Mouse (Mus musculus): ENCODE data around the gene Ipo13. TPM values are rescaled to one million over a fixed set of nuclear protein-coding genes. Genes with fewer than 3 reads are reported as not detected.

Ipo13 gene
- total and polyA plus RNA-seq, 3 experiments: 7.4 to 46.5 (median 22.0) TPM

DNA sequence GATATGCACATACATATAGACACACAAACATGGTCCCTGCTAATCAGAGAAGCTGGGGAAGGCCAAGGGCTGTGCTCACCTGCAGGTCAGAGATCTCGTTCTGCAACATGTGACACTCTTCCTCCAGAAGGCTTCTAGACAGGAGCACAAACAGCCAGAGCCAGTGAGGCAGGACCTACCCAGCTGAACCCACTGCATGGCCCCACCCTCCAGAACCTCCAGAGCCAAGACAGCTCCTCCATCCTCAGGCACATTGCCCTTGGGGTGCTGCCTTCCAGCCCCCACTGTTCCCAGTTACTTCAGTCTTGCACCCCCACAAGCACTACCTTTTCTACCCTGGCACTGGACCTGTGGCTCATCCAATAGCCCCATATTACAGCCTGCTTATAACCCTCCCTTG, 44.4 kb downstream of the Ipo13 start (continued):
- TF ChIP-seq NRF1 (IDR thresholded peaks at IDR 0.05; ENCODE audit: low read depth, low read length): no peak
- no peak for TF ChIP-seq BHLHE40 (IDR thresholded peaks at IDR 0.05; ENCODE audit: low read depth, low read length)

DNA sequence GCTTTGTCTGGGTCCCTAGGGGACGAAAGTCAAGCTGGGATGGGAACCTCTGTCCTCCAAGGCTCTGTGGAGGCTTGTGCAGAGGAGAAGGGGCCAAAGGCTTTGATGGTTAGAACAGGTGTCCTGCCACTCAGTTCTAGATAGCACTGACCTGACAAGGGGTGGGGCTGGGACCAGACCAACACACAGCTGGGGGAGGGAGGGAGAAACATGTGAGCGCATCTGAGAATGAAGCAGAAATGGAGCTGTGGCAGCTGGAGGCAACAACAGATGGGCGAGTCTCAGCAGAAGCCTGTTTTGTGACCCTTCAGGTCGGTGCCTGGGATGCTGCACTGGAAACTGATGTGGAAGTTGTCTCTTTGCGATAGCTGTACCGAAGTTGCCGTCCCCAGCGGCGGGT, 45.5 kb downstream of the Ipo13 start:
- dilution Hi-C loops (cut with MboI; ENCODE audit: extremely low pct_ligation_motif_present, extremely low pct_unique_long_range_greater_than_20kb, low sequenced_read_pairs) (no loop called here), in situ Hi-C loops (cut with MboI; ENCODE audit: low pct_ligation_motif_present, low pct_unique_long_range_greater_than_20kb, low sequenced_read_pairs) (no loop called here)
- Histone ChIP-seq H3K79me2 (replicated peaks; ENCODE audit: control insufficient read depth, extremely low read depth, insufficient read depth, poor library complexity, severe bottlenecking) (no peaks in the 10 kb centered on the region), H3K4me1 (ENCODE audit: control insufficient read depth in 1 of 2, insufficient read depth in 2 of 2) (0 out of 4 replicates have a peak, but pooled peaks cover 0 to 4% of the 10 kb centered on the region in 2 experiments), H3K36me3 (replicated peaks in 1 of 2; ENCODE audit: control insufficient read depth in 1 of 2, insufficient read depth in 1 of 2, low read length in 1 of 2) (peaks cover 36 to 91% of the 10 kb centered on the region in 2 experiments), H3K4me2 (ENCODE audit: insufficient read depth, low read depth, poor library complexity, severe bottlenecking) (no peak overlapping the region), H3K27me3 (replicated peaks) (no peaks in the 10 kb centered on the region), H3K9me3 (replicated peaks; ENCODE audit: low read length) (no peaks in the 10 kb centered on the region), H3K4me3 (replicated peaks in 1 of 3; ENCODE audit: low read depth in 2 of 3, low read length in 2 of 3, poor library complexity in 1 of 3) (no peak overlapping the region), H3K27ac (ENCODE audit: insufficient read depth, low read depth) (no peak overlapping the region), H3K9ac (ENCODE audit: insufficient read depth, low read depth) (no peak overlapping the region)
- TF ChIP-seq POLR2AphosphoS2 (IDR thresholded peaks at IDR 0.05; ENCODE audit: low read depth, low read length) (no peak), ZMIZ1 (IDR thresholded peaks at IDR 0.05; ENCODE audit: low read depth, low read length) (no peak), ETS1 (conservative IDR thresholded peaks at IDR 0.05; ENCODE audit: low read depth, low read length) (no peak), E2F4 (IDR thresholded peaks at IDR 0.05; ENCODE audit: insufficient replicate concordance, low read depth, low read length) (no peak), MAX (IDR thresholded peaks at IDR 0.05; ENCODE audit: low read length) (no peak)
- no peak for DNase-seq (ENCODE audit: extremely low read depth)

DNA sequence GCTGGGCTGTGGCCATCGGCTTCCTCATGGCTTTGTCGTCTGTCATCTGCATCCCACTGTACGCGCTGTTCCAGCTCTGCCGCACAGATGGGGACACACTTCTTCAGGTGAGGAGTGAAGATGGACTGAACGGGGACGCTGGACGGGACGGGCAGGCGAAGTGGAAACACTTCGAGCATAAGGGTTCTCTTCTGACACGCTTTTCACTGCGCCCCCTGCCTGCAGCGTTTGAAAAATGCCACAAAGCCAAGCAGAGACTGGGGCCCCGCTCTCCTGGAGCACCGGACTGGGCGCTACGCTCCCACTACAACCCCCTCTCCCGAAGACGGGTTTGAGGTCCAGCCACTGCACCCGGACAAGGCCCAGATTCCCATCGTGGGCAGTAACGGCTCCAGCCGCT, 47.0 kb downstream of the Ipo13 start:
- Histone ChIP-seq H3K27me3 (replicated peaks) (no peaks in the 10 kb centered on the region), H3K9me3 (replicated peaks; ENCODE audit: low read length) (no peaks in the 10 kb centered on the region), H3K4me1 (ENCODE audit: control insufficient read depth in 1 of 2, insufficient read depth in 2 of 2) (peaks cover 1 to 5% of the 10 kb centered on the region in 2 experiments), H3K9ac (ENCODE audit: insufficient read depth, low read depth) (no peak overlapping the region), H3K36me3 (replicated peaks in 1 of 2; ENCODE audit: control insufficient read depth in 1 of 2, insufficient read depth in 1 of 2, low read length in 1 of 2) (peaks cover 50 to 93% of the 10 kb centered on the region in 2 experiments), H3K79me2 (replicated peaks; ENCODE audit: control insufficient read depth, extremely low read depth, insufficient read depth, poor library complexity, severe bottlenecking) (no peaks in the 10 kb centered on the region), H3K27ac (ENCODE audit: insufficient read depth, low read depth) (no peak overlapping the region), H3K4me2 (ENCODE audit: insufficient read depth, low read depth, poor library complexity, severe bottlenecking) (no peak overlapping the region), H3K4me3 (replicated peaks in 1 of 3; ENCODE audit: low read depth in 2 of 3, low read length in 2 of 3, poor library complexity in 1 of 3) (no peak overlapping the region)
- TF ChIP-seq TCF12 (IDR thresholded peaks at IDR 0.05; ENCODE audit: low read depth, low read length) (no peak), NRF1 (IDR thresholded peaks at IDR 0.05; ENCODE audit: low read depth, low read length) (no peak), ZC3H11A (IDR thresholded peaks at IDR 0.05; ENCODE audit: low read depth, low read length) (no peak), KAT2A (IDR thresholded peaks at IDR 0.05; ENCODE audit: insufficient replicate concordance, low read length) (no peak), MXI1 (IDR thresholded peaks at IDR 0.05; ENCODE audit: low read depth, low read length) (no peak), RAD21 (IDR thresholded peaks at IDR 0.05; ENCODE audit: low read depth, low read length) (peak; percentile 5), PAX5 (IDR thresholded peaks at IDR 0.05; ENCODE audit: low read length) (no peak), ETS1 (conservative IDR thresholded peaks at IDR 0.05; ENCODE audit: low read depth, low read length) (no peak), CTCF (conservative IDR thresholded peaks at IDR 0.05 in 1 of 2, IDR thresholded peaks at IDR 0.05 in 1 of 2; ENCODE audit: low read depth in 2 of 2, low read length in 2 of 2) (peak in 1 of 2 experiments; percentile 49; a peak in 2 of 4 replicates), SMC3 (IDR thresholded peaks at IDR 0.05; ENCODE audit: low read depth, low read length) (peak; percentile 40), USF2 (conservative IDR thresholded peaks at IDR 0.05; ENCODE audit: low read depth, low read length) (no peak)
- in situ Hi-C loops (cut with MboI; ENCODE audit: low pct_ligation_motif_present, low pct_unique_long_range_greater_than_20kb, low sequenced_read_pairs) (no loop called here), dilution Hi-C loops (cut with MboI; ENCODE audit: extremely low pct_ligation_motif_present, extremely low pct_unique_long_range_greater_than_20kb, low sequenced_read_pairs) (no loop called here)
- DNase-seq (ENCODE audit: extremely low read depth): no peak
